Mouse (Mus musculus) liver, embryonic 16.5 days (tissue): Measurements from ENCODE around the gene Slc26a10. TPM values are rescaled to one million over a fixed set of nuclear protein-coding genes. Genes with fewer than 3 reads are reported as not detected.
A peak's percentile ranks its signal among the peaks of the same experiment; 100 is the strongest.
"Not testable (repeated sequence)": the region's sequence is repeated elsewhere in the genome, so short reads cannot be mapped to it uniquely, and the experiment has no call there.

Experiments used
- ATAC-seq: fragments of 200-750 bp; cut with Nextera tagmentation; 2 replicates; pipeline ENCODE4 v1.8.0; 2017; ENCODE audit warnings: low read depth, mild to moderate bottlenecking, moderate number of reproducible peaks, moderate library complexity
- H3K27ac ChIP-seq: fragments of 300-500 bp; sonication (generic); 2 replicates; pipeline ENCODE4 v1.5.1; 2014; ENCODE audit warnings: mild to moderate bottlenecking, low read length
- H3K27me3 ChIP-seq: fragments of 300-500 bp; sonication (generic); 2 replicates; pipeline ENCODE4 v1.6.1; 2014; ENCODE audit warnings: low read depth, low read length, mixed read lengths; ENCODE audit not compliant: control insufficient read depth, insufficient read depth
- H3K36me3 ChIP-seq: fragments of 300-500 bp; sonication (generic); 2 replicates; pipeline ENCODE4 v1.6.1; 2014; ENCODE audit warnings: mild to moderate bottlenecking; ENCODE audit not compliant: control insufficient read depth, insufficient read depth
- H3K4me1 ChIP-seq: fragments of 300-500 bp; sonication (generic); 2 replicates; pipeline ENCODE4 v1.6.1; 2014; ENCODE audit warnings: low read depth, low read length, mixed read lengths; ENCODE audit not compliant: control insufficient read depth
- H3K4me2 ChIP-seq: fragments of 300-500 bp; sonication (generic); 2 replicates; pipeline ENCODE4 v1.6.1; 2014; ENCODE audit warnings: low read depth, low read length, mixed read lengths
- H3K4me3 ChIP-seq: fragments of 300-500 bp; sonication (generic); 2 replicates; pipeline ENCODE4 v1.5.1; 2014; ENCODE audit warnings: low read depth, mild to moderate bottlenecking, low read length
- H3K9ac ChIP-seq: fragments of 300-500 bp; sonication (generic); 2 replicates; pipeline ENCODE4 v1.6.1; 2014; ENCODE audit warnings: low read depth, low read length
- H3K9me3 ChIP-seq: fragments of 300-500 bp; sonication (generic); replicated peaks from 2 replicates; pipeline ENCODE4 v1.6.1; 2016; ENCODE audit warnings: low read length; ENCODE audit not compliant: control insufficient read depth
- WGBS: fragments of 180-500 bp; shearing (Covaris S2); extraction: QIAGEN DNeasy Blood & Tissue Kit; methylation state at CpG from one replicate; pipeline ENCODE4 v1.1.7; 2014; ENCODE audit not compliant: insufficient replicate concordance; 5-methylcytosine and 5-hydroxymethylcytosine counted together
- polyA plus RNA-seq: library from polyadenylated mRNA; unstranded; fragments of >200 nt; fragmentation: Nextera tagmentation; extraction: Ambion mirVana; gene quantifications from 2 replicates; pipeline ENCODE4 v1.2.1, GENCODE M21; 2015

Gene Slc26a10
- polyA plus RNA-seq, 1 experiment from 2014 or later = 2.7 TPM

GRCm38 (mm10) chr10:127164631-127165353 lies 15.7 kb downstream of the Slc26a10 start, which contains the start of gene B4galnt1:
Gene B4galnt1 (plus strand): TSS chr10:127165225.
- Histone ChIP-seq H3K4me3 (peak within 1 kb of the TSS; percentile 69), H3K9me3 (no peaks in the 10 kb centered on the region), H3K36me3 (no peaks in the 10 kb centered on the region), H3K4me2 (peak within 1 kb of the TSS; percentile 98), H3K27ac (peak within 1 kb of the TSS; percentile 87), H3K27me3 (peaks cover 26% of the 10 kb centered on the region), H3K4me1 (peaks cover 30% of the 10 kb centered on the region), H3K9ac (peak within 1 kb of the TSS; percentile 81)
- peak; percentile 81 for ATAC-seq
- WGBS = 2% methylated on average over 52 of the region's 52 CpGs

GRCm38 (mm10) chr10:127164190-127164589 lies 16.3 kb downstream of the Slc26a10 start:
- Histone ChIP-seq H3K4me2 (peak overlapping the region; percentile 98), H3K36me3 (no peaks in the 10 kb centered on the region), H3K27me3 (peaks cover 23% of the 10 kb centered on the region), H3K9ac (no peak overlapping the region; the same call in 1 of the 2 replicates), H3K27ac (peak overlapping the region; percentile 87; the same call in 1 of the 2 replicates), H3K4me3 (peak overlapping the region; percentile 69; the same call in 1 of the 2 replicates), H3K9me3 (no peaks in the 10 kb centered on the region), H3K4me1 (peaks cover 27% of the 10 kb centered on the region)
- no peak for ATAC-seq
- 78% methylated on average over 4 of the region's 4 CpGs for WGBS

GRCm38 (mm10) chr10:127162771-127163261 lies 17.6 kb downstream of the Slc26a10 start:
- not testable (repeated sequence) for H3K4me2 ChIP-seq, H3K27ac ChIP-seq, ATAC-seq, H3K36me3 ChIP-seq, H3K9me3 ChIP-seq, H3K4me3 ChIP-seq, H3K9ac ChIP-seq
- WGBS = 35% methylated on average over 7 of the region's 7 CpGs
- Histone ChIP-seq H3K4me1 (peaks cover 27% of the 10 kb centered on the region), H3K27me3 (peaks cover 23% of the 10 kb centered on the region)

- no peak for ATAC-seq
- peaks cover 11% of the 10 kb centered on the region for H3K4me1 ChIP-seq
- WGBS = 45% methylated on average over 3 of the region's 3 CpGs
These were observed 19.7 kb downstream of the Slc26a10 start for GRCm38 (mm10) chr10:127160728-127161127.

GRCm38 (mm10) chr10:127160081-127160480 lies 20.4 kb downstream of the Slc26a10 start:
- Histone ChIP-seq H3K4me2 (no peak overlapping the region), H3K9ac (no peak overlapping the region), H3K36me3 (no peaks in the 10 kb centered on the region), H3K4me3 (no peak overlapping the region), H3K27me3 (peaks cover 3% of the 10 kb centered on the region), H3K9me3 (no peaks in the 10 kb centered on the region), H3K27ac (no peak overlapping the region), H3K4me1 (peaks cover 5% of the 10 kb centered on the region)
- 64% methylated on average over 9 of the region's 9 CpGs for WGBS
- ATAC-seq = 0 out of 2 replicates have a peak, but pooled peaks have one; percentile 6

More at GRCm38 (mm10) chr10:127160728-127161127, 19.7 kb downstream of the Slc26a10 start:
- H3K9me3 ChIP-seq = no peaks in the 10 kb centered on the region
- H3K36me3 ChIP-seq = no peaks in the 10 kb centered on the region
- H3K4me3 ChIP-seq = no peak overlapping the region
- H3K9ac ChIP-seq = no peak overlapping the region
- H3K27me3 ChIP-seq = peaks cover 10% of the 10 kb centered on the region
- no peak overlapping the region for H3K27ac ChIP-seq
- no peak overlapping the region for H3K4me2 ChIP-seq

GRCm38 (mm10) chr10:127158471-127158870 lies 22.0 kb downstream of the Slc26a10 start:
- no peaks in the 10 kb centered on the region for H3K9me3 ChIP-seq
- H3K27ac ChIP-seq = no peak overlapping the region
- no peak overlapping the region for H3K4me2 ChIP-seq
- no peaks in the 10 kb centered on the region for H3K27me3 ChIP-seq
- no peak for ATAC-seq
- 39% methylated on average over 3 of the region's 3 CpGs for WGBS
- no peaks in the 10 kb centered on the region; the same call in 1 of the 2 replicates for H3K4me1 ChIP-seq
- no peaks in the 10 kb centered on the region for H3K36me3 ChIP-seq
- H3K9ac ChIP-seq = no peak overlapping the region
- no peak overlapping the region for H3K4me3 ChIP-seq

- Histone ChIP-seq H3K9me3 (no peaks in the 10 kb centered on the region), H3K27me3 (no peaks in the 10 kb centered on the region), H3K4me3 (no peak overlapping the region), H3K27ac (peak overlapping the region; percentile 51), H3K4me1 (peaks cover under 1% of the 10 kb centered on the region; the same call in 1 of the 2 replicates), H3K36me3 (no peaks in the 10 kb centered on the region), H3K9ac (no peak overlapping the region), H3K4me2 (no peak overlapping the region)
- 50% methylated on average over 1 of the region's 1 CpGs for WGBS
- ATAC-seq = peak; percentile 35; the same call in 1 of the 2 replicates
These were observed 23.9 kb downstream of the Slc26a10 start for GRCm38 (mm10) chr10:127156511-127156910.

- Histone ChIP-seq H3K36me3 (no peaks in the 10 kb centered on the region), H3K4me1 (peaks cover 4% of the 10 kb centered on the region; the same call in 1 of the 2 replicates), H3K9ac (no peak overlapping the region), H3K27ac (peak overlapping the region; percentile 49), H3K27me3 (no peaks in the 10 kb centered on the region), H3K9me3 (no peaks in the 10 kb centered on the region), H3K4me2 (no peak overlapping the region), H3K4me3 (no peak overlapping the region)
- WGBS = 72% methylated on average over 1 of the region's 1 CpGs
- ATAC-seq = peak; percentile 36; the same call in 1 of the 2 replicates
These were observed 24.4 kb downstream of the Slc26a10 start for GRCm38 (mm10) chr10:127156089-127156488.

- H3K9me3 ChIP-seq = no peaks in the 10 kb centered on the region
- no peaks in the 10 kb centered on the region for H3K27me3 ChIP-seq
- H3K4me1 ChIP-seq = peaks cover 7% of the 10 kb centered on the region; the same call in 1 of the 2 replicates
- H3K4me2 ChIP-seq = no peak overlapping the region
- 69% methylated on average over 5 of the region's 5 CpGs for WGBS
- no peak overlapping the region for H3K4me3 ChIP-seq
- no peak overlapping the region for H3K9ac ChIP-seq
- no peak overlapping the region for H3K27ac ChIP-seq
- no peak for ATAC-seq
- no peaks in the 10 kb centered on the region for H3K36me3 ChIP-seq
These were observed 25.8 kb downstream of the Slc26a10 start for GRCm38 (mm10) chr10:127154652-127155051.
